Mouse (Mus musculus): ENCODE results near the gene Minpp1.

DNA sequence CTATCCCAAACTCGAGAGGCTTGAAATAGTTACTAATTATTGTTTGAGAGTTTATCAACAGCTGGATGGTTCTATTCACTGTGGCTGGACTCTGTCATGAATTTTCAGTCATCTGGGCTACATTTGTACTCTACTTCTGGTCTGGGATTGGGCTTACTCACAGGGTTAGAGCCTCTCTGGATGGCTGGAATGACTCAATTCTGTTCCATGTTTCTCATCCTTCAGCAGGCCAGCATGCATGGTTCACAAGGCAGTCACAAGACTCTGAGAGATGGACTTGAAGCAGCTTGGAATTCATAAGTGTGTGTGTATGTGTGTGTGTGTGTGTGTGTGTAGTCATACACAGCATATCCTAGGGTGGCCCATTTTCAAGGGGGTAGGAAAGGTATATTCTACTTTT lies 66.5 kb downstream of the Minpp1 start:
- TF ChIP-seq GATA1 (IDR thresholded peaks at IDR 0.05; ENCODE audit: low read length) (no peak), TAL1 (IDR thresholded peaks at IDR 0.05; ENCODE audit: low read length) (no peak)

Data from erythroblast, embryonic 14.5 days (primary cell).